Mouse (Mus musculus) E14TG2a.4 (cell line): ENCODE measurements at regions not wholly inside any gene's neighbourhood (a gene's known extent, or its start where the extent isn't known, plus 50 kb on each side); places are given as distances from the start of the nearest gene placed in this dataset.

Experiments used
- H3K27me3 ChIP-seq: 2 replicates; pipeline ENCODE4 v1.6.1; 2014; ENCODE audit warnings: low read length, control low read depth; ENCODE audit not compliant: insufficient read depth
- H3K36me3 ChIP-seq: 2 replicates; pipeline ENCODE4 v1.6.1; 2014; ENCODE audit warnings: low read length, control low read depth; ENCODE audit not compliant: insufficient read depth
- H3K4me1 ChIP-seq: replicated peaks from 2 replicates; pipeline ENCODE4 v1.6.1; 2014; ENCODE audit warnings: low read depth, low read length, control low read depth
- H3K4me3 ChIP-seq: replicated peaks from 2 replicates; pipeline ENCODE4 v1.5.1; 2014; ENCODE audit warnings: mild to moderate bottlenecking, low read length
- H3K9me3 ChIP-seq: 2 replicates; pipeline ENCODE4 v1.6.1; 2014; ENCODE audit warnings: low read length, control low read depth
- CTCF ChIP-seq: conservative IDR thresholded peaks from 2 replicates; pipeline ENCODE4 v1.5.1; 2014; ENCODE audit warnings: low read length
- NANOG ChIP-seq: IDR thresholded peaks from 2 replicates; pipeline ENCODE4 v1.6.1; 2014; ENCODE audit warnings: borderline replicate concordance, low read length, mixed read lengths
- POU5F1 ChIP-seq: IDR thresholded peaks from 2 replicates; pipeline ENCODE4 v1.6.1; 2014; ENCODE audit warnings: low read length, borderline replicate concordance

DNA sequence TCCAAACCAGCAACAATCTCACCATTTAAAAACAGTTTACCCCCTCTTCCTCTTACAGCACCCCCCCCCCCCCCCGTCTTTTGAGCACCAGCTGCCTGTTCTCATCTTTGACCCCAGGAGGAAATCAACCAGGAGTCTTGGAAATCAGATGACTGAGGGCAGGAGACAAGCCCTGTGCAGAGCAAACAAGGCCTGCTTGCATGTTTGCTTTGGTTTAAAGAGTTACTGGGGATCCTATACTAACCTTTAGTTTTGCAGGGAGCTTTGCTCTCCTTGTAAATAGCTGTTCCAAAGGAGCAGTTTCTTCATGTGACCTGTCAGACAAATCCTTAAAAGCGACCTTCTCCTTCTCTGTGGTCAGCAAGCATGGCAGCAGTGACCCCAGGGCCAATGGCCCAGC lies 88.3 kb upstream of the Teddm2 start:
- no peak for TF ChIP-seq POU5F1
- no peak for TF ChIP-seq NANOG
- no peak for TF ChIP-seq CTCF
- Histone ChIP-seq H3K4me3 (no peak overlapping the region), H3K27me3 (no peaks in the 10 kb centered on the region), H3K36me3 (no peaks in the 10 kb centered on the region), H3K4me1 (peaks cover 3% of the 10 kb centered on the region), H3K9me3 (no peaks in the 10 kb centered on the region)

DNA sequence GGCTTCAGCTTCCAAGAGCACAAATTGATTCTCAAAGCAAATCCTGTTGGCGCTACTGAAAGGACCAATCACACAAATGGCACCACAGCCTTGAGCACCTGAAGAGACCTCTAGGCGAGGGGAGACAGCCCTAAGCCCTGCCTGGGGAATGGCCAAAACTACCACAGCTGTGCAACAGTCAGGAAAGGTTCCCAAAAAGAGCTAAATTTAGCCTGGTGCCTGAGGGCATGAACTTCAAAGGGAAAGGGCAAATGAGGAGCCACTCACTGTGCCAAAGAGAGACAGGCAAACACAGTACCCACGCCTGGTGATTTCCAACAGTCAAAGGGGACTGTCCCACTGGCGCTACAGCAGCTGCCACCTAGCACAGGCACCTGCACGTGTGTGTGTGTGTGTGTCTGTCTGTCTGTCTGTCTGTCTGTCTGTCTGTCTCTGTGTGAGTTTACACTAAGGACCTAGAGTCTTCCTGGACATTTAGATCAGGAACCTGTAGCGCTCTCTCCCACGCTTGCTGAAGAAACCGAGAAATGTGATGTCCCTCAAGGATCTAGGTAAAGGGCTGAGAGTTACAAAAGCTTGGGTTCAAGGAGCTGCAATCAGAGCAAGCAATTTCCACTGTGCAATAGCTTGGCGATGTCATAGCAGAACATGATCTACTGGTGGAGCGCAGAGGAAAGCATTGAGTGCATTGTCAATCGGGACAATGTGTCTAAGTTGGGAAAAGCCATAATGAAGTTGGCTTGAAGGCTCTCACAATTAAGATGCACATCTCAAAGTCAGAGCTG lies 90.8 kb upstream of the Teddm2 start:
- Histone ChIP-seq H3K27me3 (no peaks in the 10 kb centered on the region), H3K36me3 (no peaks in the 10 kb centered on the region), H3K4me3 (no peak overlapping the region), H3K9me3 (0 out of 2 replicates have a peak, but pooled peaks cover 6% of the 10 kb centered on the region), H3K4me1 (peaks cover 3% of the 10 kb centered on the region)
- TF ChIP-seq CTCF (no peak), NANOG (no peak), POU5F1 (no peak)

GRCm38 (mm10) chr1:153992466-153992865 lies 92.4 kb upstream of the Teddm2 start:
- H3K4me1 ChIP-seq = peaks cover 10% of the 10 kb centered on the region
- H3K4me3 ChIP-seq = no peak overlapping the region
- TF ChIP-seq NANOG = no peak
- no peak for TF ChIP-seq POU5F1
- TF ChIP-seq CTCF = no peak
- no peaks in the 10 kb centered on the region for H3K27me3 ChIP-seq
- 0 out of 2 replicates have a peak, but pooled peaks cover 6% of the 10 kb centered on the region for H3K9me3 ChIP-seq
- H3K36me3 ChIP-seq = no peaks in the 10 kb centered on the region

DNA sequence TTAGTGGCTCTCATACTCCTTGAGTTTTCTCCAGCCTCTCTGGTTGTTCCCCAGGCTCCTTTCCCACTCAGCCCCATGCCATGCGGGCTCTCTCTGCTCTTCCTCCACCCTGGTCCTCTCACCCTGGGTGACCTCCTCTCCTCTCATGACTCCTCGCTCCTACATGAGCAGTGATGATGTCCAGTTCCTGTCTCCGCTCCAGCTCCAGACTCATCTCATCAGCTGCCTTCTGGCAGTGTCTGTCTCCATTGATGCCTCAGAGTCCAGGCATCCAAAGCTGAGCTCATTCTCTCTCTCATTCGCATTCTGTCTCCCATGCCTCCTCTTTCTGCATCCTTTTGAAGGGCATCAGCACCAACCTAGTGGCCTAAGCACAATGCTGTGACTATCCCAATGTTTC lies 94.8 kb upstream of the Teddm2 start:
- no peak overlapping the region for H3K4me3 ChIP-seq
- H3K36me3 ChIP-seq = no peaks in the 10 kb centered on the region
- TF ChIP-seq POU5F1 (no peak), NANOG (no peak), CTCF (no peak)
- H3K9me3 ChIP-seq = 0 out of 2 replicates have a peak, but pooled peaks cover 6% of the 10 kb centered on the region
- peaks cover 11% of the 10 kb centered on the region for H3K4me1 ChIP-seq
- H3K27me3 ChIP-seq = no peaks in the 10 kb centered on the region

- Histone ChIP-seq H3K27me3 (no peaks in the 10 kb centered on the region), H3K36me3 (no peaks in the 10 kb centered on the region), H3K9me3 (0 out of 2 replicates have a peak, but pooled peaks cover 6% of the 10 kb centered on the region), H3K4me1 (peaks cover 11% of the 10 kb centered on the region), H3K4me3 (peak overlapping the region; percentile 13; the same call in 1 of the 2 replicates)
- no peak for TF ChIP-seq CTCF
- TF ChIP-seq POU5F1 = no peak
- TF ChIP-seq NANOG = no peak
These were observed 97.5 kb upstream of the Teddm2 start for GRCm38 (mm10) chr1:153997201-153998181.

GRCm38 (mm10) chr1:153999776-154000175 lies 99.7 kb upstream of the Teddm2 start:
- H3K4me3 ChIP-seq = no peak overlapping the region
- no peak for TF ChIP-seq POU5F1
- TF ChIP-seq NANOG = no peak
- no peak for TF ChIP-seq CTCF
- H3K27me3 ChIP-seq = no peaks in the 10 kb centered on the region
- H3K4me1 ChIP-seq = peaks cover 8% of the 10 kb centered on the region
- no peaks in the 10 kb centered on the region for H3K9me3 ChIP-seq
- H3K36me3 ChIP-seq = no peaks in the 10 kb centered on the region

DNA sequence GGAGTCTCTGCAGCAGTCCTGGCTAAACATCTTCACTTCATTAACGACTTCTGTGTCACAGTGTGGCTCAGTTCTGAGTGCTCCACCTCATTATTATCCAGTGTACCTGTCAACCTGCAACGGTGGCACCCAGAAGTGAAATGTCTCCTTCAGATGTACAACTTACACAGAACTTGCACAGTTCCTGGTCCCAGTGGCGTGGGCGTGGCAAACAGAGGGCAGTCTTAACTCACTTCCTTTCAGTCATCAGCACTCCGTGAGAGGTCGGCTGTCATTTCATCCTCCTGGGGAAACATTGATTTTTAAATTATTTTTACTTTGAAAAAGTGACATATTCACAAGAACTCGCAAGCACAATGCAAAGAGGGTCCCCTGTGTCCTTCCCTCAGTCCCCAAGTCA lies 103.6 kb upstream of the Teddm2 start:
- no peaks in the 10 kb centered on the region for H3K4me1 ChIP-seq
- H3K9me3 ChIP-seq = no peaks in the 10 kb centered on the region
- TF ChIP-seq CTCF = no peak
- no peak for TF ChIP-seq NANOG
- TF ChIP-seq POU5F1 = no peak
- H3K4me3 ChIP-seq = no peak overlapping the region
- H3K36me3 ChIP-seq = no peaks in the 10 kb centered on the region
- no peaks in the 10 kb centered on the region for H3K27me3 ChIP-seq

GRCm38 (mm10) chr1:154004647-154005046 lies 104.6 kb upstream of the Teddm2 start:
- Histone ChIP-seq H3K4me1 (no peaks in the 10 kb centered on the region), H3K9me3 (no peaks in the 10 kb centered on the region), H3K4me3 (no peak overlapping the region), H3K36me3 (no peaks in the 10 kb centered on the region), H3K27me3 (no peaks in the 10 kb centered on the region)
- TF ChIP-seq NANOG (no peak), CTCF (no peak), POU5F1 (no peak)

GRCm38 (mm10) chr1:154006055-154006454 lies 106.0 kb upstream of the Teddm2 start:
- no peak overlapping the region for H3K4me3 ChIP-seq
- no peaks in the 10 kb centered on the region for H3K36me3 ChIP-seq
- H3K4me1 ChIP-seq = no peaks in the 10 kb centered on the region
- no peak for TF ChIP-seq NANOG
- TF ChIP-seq POU5F1 = no peak
- no peak for TF ChIP-seq CTCF
- H3K27me3 ChIP-seq = no peaks in the 10 kb centered on the region
- no peaks in the 10 kb centered on the region for H3K9me3 ChIP-seq
